Mouse (Mus musculus): ENCODE data around the gene Smim7. TPM values are rescaled to one million over a fixed set of nuclear protein-coding genes. Genes with fewer than 3 reads are reported as not detected.

Gene Smim7
- total and polyA plus RNA-seq, 3 experiments: 39.3 to 43.6 TPM; not detected in 1

- TF ChIP-seq MAZ (IDR thresholded peaks at IDR 0.05; ENCODE audit: low read depth, low read length) (peak; percentile 37; the same call in 1 of the 2 replicates), ZC3H11A (IDR thresholded peaks at IDR 0.05; ENCODE audit: low read depth, low read length) (no peak), ZMIZ1 (IDR thresholded peaks at IDR 0.05; ENCODE audit: low read depth, low read length) (no peak)
Observed at GRCm38 (mm10) chr8:72570633-72571610, at the start of gene Smim7 (continued).

GRCm38 (mm10) chr8:72590198-72590597, 19.3 kb upstream of the Smim7 start:
- DNase-seq (ENCODE audit: low read depth, low spot score): peak; percentile 80
- Histone ChIP-seq H3K4me3 (ENCODE audit: control insufficient read depth in 1 of 2, insufficient read depth in 1 of 2, low read depth in 2 of 2, low read length in 2 of 2) (no peak overlapping the region), H3K4me1 (ENCODE audit: control insufficient read depth in 1 of 2, insufficient read depth in 2 of 2, low read length in 2 of 2) (no peaks in the 10 kb centered on the region), H3K27me3 (ENCODE audit: control insufficient read depth in 1 of 2, insufficient read depth in 2 of 2, low read length in 2 of 2) (no peaks in the 10 kb centered on the region), H3K36me3 (ENCODE audit: control insufficient read depth in 1 of 2, insufficient read depth in 2 of 2, low read length in 2 of 2) (no peaks in the 10 kb centered on the region), H3K79me2 (ENCODE audit: control insufficient read depth, insufficient read depth, low read length, poor library complexity) (no peaks in the 10 kb centered on the region), H3K27ac (ENCODE audit: control insufficient read depth, low read depth, low read length) (no peak overlapping the region), H3K9ac (ENCODE audit: control insufficient read depth, low read depth, low read length, poor library complexity, severe bottlenecking) (no peak overlapping the region), H3K9me3 (replicated peaks; ENCODE audit: insufficient read depth, low read length) (no peaks in the 10 kb centered on the region)
- TF ChIP-seq KAT2A (conservative IDR thresholded peaks at IDR 0.05; ENCODE audit: low read depth, low read length): no peak
- TF ChIP-seq ETS1 (IDR thresholded peaks at IDR 0.05; ENCODE audit: low read depth, low read length): no peak
- TF ChIP-seq MYB (IDR thresholded peaks at IDR 0.05; ENCODE audit: low read depth, low read length): no peak
- no peak for TF ChIP-seq NRF1 (IDR thresholded peaks at IDR 0.05; ENCODE audit: insufficient read depth, low read depth, low read length, poor library complexity, severe bottlenecking)
- peak; percentile 60 for TF ChIP-seq SMC3 (IDR thresholded peaks at IDR 0.05; ENCODE audit: low read depth, low read length)
- no peak for TF ChIP-seq MXI1 (IDR thresholded peaks at IDR 0.05; ENCODE audit: low read depth, low read length)
- TF ChIP-seq ZMIZ1 (IDR thresholded peaks at IDR 0.05; ENCODE audit: low read depth, low read length): no peak
- TF ChIP-seq EP300 (IDR thresholded peaks at IDR 0.05; ENCODE audit: low read depth in 1 of 2, low read length in 2 of 2): no peak
- TF ChIP-seq GATA1 (IDR thresholded peaks at IDR 0.05; ENCODE audit: low read depth, low read length): no peak
- no peak for TF ChIP-seq TCF12 (IDR thresholded peaks at IDR 0.05; ENCODE audit: low read depth, low read length)
- peak; percentile 34; the same call in 1 of the 2 replicates for TF ChIP-seq SIN3A (IDR thresholded peaks at IDR 0.05; ENCODE audit: low read length)
- no peak for TF ChIP-seq POLR2A (IDR thresholded peaks at IDR 0.05; ENCODE audit: control insufficient read depth in 1 of 2, insufficient read depth in 1 of 2, low read depth in 1 of 2, low read length in 2 of 2, poor library complexity in 1 of 2)
- TF ChIP-seq ZC3H11A (IDR thresholded peaks at IDR 0.05; ENCODE audit: low read depth, low read length): peak; percentile 65
- TF ChIP-seq UBTF (IDR thresholded peaks at IDR 0.05; ENCODE audit: borderline replicate concordance, insufficient read depth, low read depth, low read length): no peak
- TF ChIP-seq CHD1 (IDR thresholded peaks at IDR 0.05; ENCODE audit: low read depth, low read length): no peak
- no peak for TF ChIP-seq RCOR1 (IDR thresholded peaks at IDR 0.05; ENCODE audit: low read depth, low read length)
- no peak for TF ChIP-seq POLR2AphosphoS5 (IDR thresholded peaks at IDR 0.05; ENCODE audit: borderline replicate concordance, low read depth, low read length)
- TF ChIP-seq TBP (IDR thresholded peaks at IDR 0.05; ENCODE audit: low read depth, low read length): no peak
- no peak for TF ChIP-seq CHD2 (IDR thresholded peaks at IDR 0.05; ENCODE audit: low read length)
- no peak for TF ChIP-seq MAX (IDR thresholded peaks at IDR 0.05; ENCODE audit: low read length)
- no peak for TF ChIP-seq MYC (IDR thresholded peaks at IDR 0.05; ENCODE audit: low read depth, low read length)
- TF ChIP-seq USF2 (IDR thresholded peaks at IDR 0.05; ENCODE audit: borderline replicate concordance in 1 of 2, insufficient read depth in 1 of 2, low read depth in 1 of 2, low read length in 2 of 2): no peak
- no peak for TF ChIP-seq HCFC1 (IDR thresholded peaks at IDR 0.05; ENCODE audit: low read depth, low read length)
- TF ChIP-seq RAD21 (IDR thresholded peaks at IDR 0.05; ENCODE audit: low read depth, low read length): peak; percentile 65
- no peak for TF ChIP-seq MAFK (IDR thresholded peaks at IDR 0.05; ENCODE audit: borderline replicate concordance, low read depth, low read length)
- no peak for TF ChIP-seq TAL1 (IDR thresholded peaks at IDR 0.05; ENCODE audit: low read length)
- TF ChIP-seq ELF1 (IDR thresholded peaks at IDR 0.05; ENCODE audit: low read depth, low read length): no peak
- TF ChIP-seq CTCF (IDR thresholded peaks at IDR 0.05 in 2 of 3, conservative IDR thresholded peaks at IDR 0.05 in 1 of 3; ENCODE audit: control insufficient read depth in 1 of 3, insufficient read depth in 1 of 3, low read depth in 2 of 3, low read length in 3 of 3, poor library complexity in 1 of 3, severe bottlenecking in 1 of 3): peak; percentile 36 to 58 (median 58)
- TF ChIP-seq USF1 (IDR thresholded peaks at IDR 0.05; ENCODE audit: low read depth, low read length): no peak
- no peak for TF ChIP-seq MAZ (IDR thresholded peaks at IDR 0.05; ENCODE audit: low read depth, low read length)
- TF ChIP-seq JUND (IDR thresholded peaks at IDR 0.05; ENCODE audit: low read depth, low read length): peak; percentile 95
- TF ChIP-seq MEF2A (IDR thresholded peaks at IDR 0.05; ENCODE audit: extremely low read depth, insufficient replicate concordance, low read depth, low read length, poor library complexity, severe bottlenecking): no peak
- TF ChIP-seq NELFE (IDR thresholded peaks at IDR 0.05; ENCODE audit: low read depth, low read length): no peak

Data from MEL (cell line).